Mouse (Mus musculus): ENCODE results near the gene Fem1a. TPM values are rescaled to one million over a fixed set of nuclear protein-coding genes. Genes with fewer than 3 reads are reported as not detected.
A peak's percentile ranks its signal among the peaks of the same experiment; 100 is the strongest.

The Fem1a gene
- 13.3 and 15.5 TPM in 2 replicates for polyA plus RNA-seq (2016; fragmentation: Nextera tagmentation; extraction: Ambion mirVana)

GRCm38 (mm10) chr17:56256239-56256881 is at the start of gene Fem1a:
Gene Fem1a (plus strand): TSS chr17:56256810.
- no peaks in the 10 kb centered on the region for H3K27me3 ChIP-seq (ENCODE audit: insufficient read depth, poor library complexity, severe bottlenecking)
- peak; percentile 94 for DNase-seq (ENCODE audit: low spot score)
- H3K4me1 ChIP-seq (replicated peaks) = peaks cover 39% of the 10 kb centered on the region
- peaks cover 37% of the 10 kb centered on the region for H3K36me3 ChIP-seq
- no peaks in the 10 kb centered on the region for H3K9me3 ChIP-seq
- under 1% methylated on average over 28 of the region's 28 CpGs for WGBS
- peak within 1 kb of the TSS; percentile 74 for H3K4me3 ChIP-seq
- peak within 1 kb of the TSS; percentile 86 for H3K27ac ChIP-seq

GRCm38 (mm10) chr17:56206986-56207674 is 49.5 kb upstream of the Fem1a start:
- no peak for DNase-seq (ENCODE audit: low spot score)
- Histone ChIP-seq H3K9me3 (no peaks in the 10 kb centered on the region), H3K4me1 (replicated peaks) (no peaks in the 10 kb centered on the region), H3K4me3 (no peak overlapping the region), H3K36me3 (peaks cover 100% of the 10 kb centered on the region), H3K27me3 (ENCODE audit: insufficient read depth, poor library complexity, severe bottlenecking) (no peaks in the 10 kb centered on the region), H3K27ac (no peak overlapping the region)
- WGBS = 90% methylated on average over 6 of the region's 6 CpGs

GRCm38 (mm10) chr17:56207963-56208530 is 48.6 kb upstream of the Fem1a start:
- Histone ChIP-seq H3K4me3 (no peak overlapping the region), H3K27me3 (ENCODE audit: insufficient read depth, poor library complexity, severe bottlenecking) (no peaks in the 10 kb centered on the region), H3K27ac (no peak overlapping the region), H3K4me1 (replicated peaks) (no peaks in the 10 kb centered on the region), H3K36me3 (peaks cover 97% of the 10 kb centered on the region), H3K9me3 (no peaks in the 10 kb centered on the region)
- DNase-seq (ENCODE audit: low spot score) = no peak
- 93% methylated on average over 9 of the region's 9 CpGs for WGBS

- Histone ChIP-seq H3K27me3 (ENCODE audit: insufficient read depth, poor library complexity, severe bottlenecking) (no peaks in the 10 kb centered on the region), H3K9me3 (no peaks in the 10 kb centered on the region), H3K27ac (no peak overlapping the region), H3K4me1 (replicated peaks) (no peaks in the 10 kb centered on the region), H3K36me3 (peaks cover 93% of the 10 kb centered on the region), H3K4me3 (no peak overlapping the region)
- DNase-seq (ENCODE audit: low spot score) = no peak
- 94% methylated on average over 3 of the region's 3 CpGs for WGBS
Measured at GRCm38 (mm10) chr17:56208821-56209220, 47.8 kb upstream of the Fem1a start.

GRCm38 (mm10) chr17:56211090-56211489 is 45.5 kb upstream of the Fem1a start:
- H3K27ac ChIP-seq = no peak overlapping the region
- no peak for DNase-seq (ENCODE audit: low spot score)
- no peaks in the 10 kb centered on the region for H3K9me3 ChIP-seq
- peaks cover 81% of the 10 kb centered on the region for H3K36me3 ChIP-seq
- peaks cover 4% of the 10 kb centered on the region for H3K4me1 ChIP-seq (replicated peaks)
- 97% methylated on average over 2 of the region's 2 CpGs for WGBS
- H3K4me3 ChIP-seq = no peak overlapping the region
- H3K27me3 ChIP-seq (ENCODE audit: insufficient read depth, poor library complexity, severe bottlenecking) = no peaks in the 10 kb centered on the region

- peaks cover 19% of the 10 kb centered on the region for H3K4me1 ChIP-seq (replicated peaks)
- no peaks in the 10 kb centered on the region for H3K9me3 ChIP-seq
- peaks cover 71% of the 10 kb centered on the region for H3K36me3 ChIP-seq
- no peaks in the 10 kb centered on the region for H3K27me3 ChIP-seq (ENCODE audit: insufficient read depth, poor library complexity, severe bottlenecking)
- DNase-seq (ENCODE audit: low spot score) = no peak
- H3K4me3 ChIP-seq = no peak overlapping the region
- WGBS = 77% methylated on average over 6 of the region's 6 CpGs
- H3K27ac ChIP-seq = no peak overlapping the region
Measured at GRCm38 (mm10) chr17:56212676-56213075, 43.9 kb upstream of the Fem1a start.

GRCm38 (mm10) chr17:56214229-56214628 is 42.4 kb upstream of the Fem1a start:
- Histone ChIP-seq H3K36me3 (peaks cover 56% of the 10 kb centered on the region), H3K4me3 (no peak overlapping the region), H3K27me3 (ENCODE audit: insufficient read depth, poor library complexity, severe bottlenecking) (no peaks in the 10 kb centered on the region), H3K27ac (no peak overlapping the region), H3K4me1 (replicated peaks) (peaks cover 26% of the 10 kb centered on the region), H3K9me3 (no peaks in the 10 kb centered on the region)
- WGBS = 80% methylated on average over 1 of the region's 1 CpGs
- DNase-seq (ENCODE audit: low spot score) = no peak

- Histone ChIP-seq H3K4me1 (replicated peaks) (peaks cover 36% of the 10 kb centered on the region), H3K27ac (peak overlapping the region; percentile 95), H3K4me3 (peak overlapping the region; percentile 95), H3K27me3 (ENCODE audit: insufficient read depth, poor library complexity, severe bottlenecking) (no peaks in the 10 kb centered on the region), H3K9me3 (no peaks in the 10 kb centered on the region), H3K36me3 (peaks cover 24% of the 10 kb centered on the region)
- no peak for DNase-seq (ENCODE audit: low spot score)
- WGBS = 73% methylated on average over 13 of the region's 13 CpGs
Measured at GRCm38 (mm10) chr17:56217670-56218069, 38.9 kb upstream of the Fem1a start.

GRCm38 (mm10) chr17:56218377-56219191 is 38.0 kb upstream of the Fem1a start, which contains the start of gene Dpp9:
Gene Dpp9 (minus strand): TSS chr17:56218905.
- no peaks in the 10 kb centered on the region for H3K27me3 ChIP-seq (ENCODE audit: insufficient read depth, poor library complexity, severe bottlenecking)
- peaks cover 17% of the 10 kb centered on the region for H3K36me3 ChIP-seq
- peak within 1 kb of the TSS; percentile 95 for H3K4me3 ChIP-seq
- DNase-seq (ENCODE audit: low spot score) = peak; percentile 93
- WGBS = under 1% methylated on average over 78 of the region's 78 CpGs
- no peaks in the 10 kb centered on the region for H3K9me3 ChIP-seq
- peak within 1 kb of the TSS; percentile 95 for H3K27ac ChIP-seq
- H3K4me1 ChIP-seq (replicated peaks) = peaks cover 36% of the 10 kb centered on the region

- Histone ChIP-seq H3K27me3 (ENCODE audit: insufficient read depth, poor library complexity, severe bottlenecking) (no peaks in the 10 kb centered on the region), H3K36me3 (peaks cover 17% of the 10 kb centered on the region), H3K27ac (peak overlapping the region; percentile 95), H3K4me1 (replicated peaks) (peaks cover 36% of the 10 kb centered on the region), H3K9me3 (no peaks in the 10 kb centered on the region), H3K4me3 (peak overlapping the region; percentile 95)
- DNase-seq (ENCODE audit: low spot score) = no peak
- 46% methylated on average over 12 of the region's 12 CpGs for WGBS
Measured at GRCm38 (mm10) chr17:56219251-56219650, 37.4 kb upstream of the Fem1a start.

GRCm38 (mm10) chr17:56219805-56220204 is 36.8 kb upstream of the Fem1a start:
- DNase-seq (ENCODE audit: low spot score) = no peak
- Histone ChIP-seq H3K27me3 (ENCODE audit: insufficient read depth, poor library complexity, severe bottlenecking) (no peaks in the 10 kb centered on the region), H3K27ac (no peak overlapping the region), H3K9me3 (no peaks in the 10 kb centered on the region), H3K36me3 (peaks cover 14% of the 10 kb centered on the region), H3K4me3 (peak overlapping the region; percentile 95; the same call in 1 of the 2 replicates), H3K4me1 (replicated peaks) (peaks cover 36% of the 10 kb centered on the region)
- 75% methylated on average over 3 of the region's 3 CpGs for WGBS

GRCm38 (mm10) chr17:56224916-56225315 is 31.7 kb upstream of the Fem1a start:
- no peak overlapping the region for H3K4me3 ChIP-seq
- H3K36me3 ChIP-seq = no peaks in the 10 kb centered on the region
- DNase-seq (ENCODE audit: low spot score) = no peak
- H3K4me1 ChIP-seq (replicated peaks) = peaks cover 3% of the 10 kb centered on the region; the same call in 1 of the 2 replicates
- H3K27me3 ChIP-seq (ENCODE audit: insufficient read depth, poor library complexity, severe bottlenecking) = no peaks in the 10 kb centered on the region
- 33% methylated on average over 1 of the region's 1 CpGs for WGBS
- H3K9me3 ChIP-seq = no peaks in the 10 kb centered on the region
- no peak overlapping the region for H3K27ac ChIP-seq
